Mouse (Mus musculus) retina, embryonic 14.5 days (tissue): Measurements from ENCODE around the gene Myl7.

ENCODE experiments used
- DNase-seq: peaks from one replicate; pipeline ENCODE4 v3.0.0-alpha.2; 2015; ENCODE audit warnings: low spot score

Gene Myl7

DNA sequence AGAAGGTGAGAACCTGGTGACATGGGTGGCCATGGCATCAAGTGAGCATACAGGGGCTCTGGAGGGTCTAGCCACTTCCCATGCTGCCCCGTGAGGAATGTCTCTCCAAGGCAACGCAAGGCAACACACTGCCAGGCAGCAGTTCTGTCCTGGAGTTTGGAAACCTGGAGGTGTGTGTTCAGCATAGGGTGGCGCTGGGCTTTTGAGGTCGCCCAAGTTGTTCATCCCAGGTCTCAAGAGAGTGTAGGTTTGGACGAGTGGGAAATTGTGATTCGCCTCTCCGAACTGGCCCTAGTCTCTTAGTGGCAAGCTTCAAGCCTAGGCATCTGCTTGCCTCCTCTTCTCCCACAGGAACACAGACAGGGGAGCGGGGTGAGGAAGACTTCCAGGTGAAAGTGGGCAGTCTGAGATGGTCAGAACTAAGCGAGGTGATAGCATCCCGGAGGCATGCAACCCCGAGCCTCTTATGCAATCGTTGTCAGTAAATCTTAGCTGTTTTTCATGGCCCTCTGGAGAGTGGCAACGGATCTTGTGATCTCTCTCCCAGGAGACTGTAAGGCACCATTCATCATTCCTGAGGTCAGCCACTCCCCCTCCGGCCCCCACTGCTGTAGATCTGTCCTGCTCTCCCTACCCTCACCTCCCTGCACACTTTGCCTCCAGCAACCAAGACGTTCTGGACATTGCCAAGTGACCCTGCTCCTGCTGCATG is 36.0 kb downstream of the Myl7 start:
- no peak for DNase-seq

DNA sequence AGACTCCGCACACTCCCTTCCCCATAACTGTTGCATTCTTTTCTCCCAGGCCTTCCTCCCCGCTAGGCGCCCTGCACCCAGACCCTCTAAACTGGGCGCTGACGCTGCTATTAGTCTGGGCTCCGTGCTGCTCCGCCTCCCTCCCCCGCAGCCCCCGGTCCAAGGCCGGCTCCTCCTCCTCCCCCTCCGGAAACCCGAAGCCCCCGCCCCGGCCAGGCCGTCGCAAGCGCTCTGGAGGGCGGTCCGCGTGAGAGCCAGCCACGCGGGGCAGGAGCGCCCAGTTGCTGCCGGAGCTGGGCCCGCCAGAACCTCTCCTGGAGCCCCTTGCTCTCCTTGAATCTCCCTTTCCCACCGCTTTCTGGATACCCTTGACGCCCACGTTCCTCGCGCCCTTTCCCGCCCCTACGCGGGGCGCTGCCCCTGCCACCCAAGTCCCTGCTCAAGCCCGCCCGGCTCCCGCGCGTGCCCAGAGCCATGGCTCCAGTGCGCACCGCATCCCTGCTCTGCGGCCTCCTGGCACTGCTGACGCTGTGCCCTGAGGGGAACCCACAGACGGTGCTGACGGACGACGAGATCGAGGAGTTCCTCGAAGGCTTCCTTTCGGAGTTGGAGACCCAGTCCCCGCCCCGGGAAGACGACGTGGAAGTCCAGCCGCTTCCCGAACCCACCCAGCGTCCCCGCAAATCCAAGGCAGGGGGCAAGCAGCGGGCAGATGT is 36.7 kb downstream of the Myl7 start, which contains the start of gene Aebp1:
Gene Aebp1, plus strand, starts transcription at position 270 of the 716 bp plus-strand sequence.
- peak; percentile 30 for DNase-seq

GRCm38 (mm10) chr11:5860639-5861038 is 37.9 kb downstream of the Myl7 start:
- DNase-seq = no peak

DNA sequence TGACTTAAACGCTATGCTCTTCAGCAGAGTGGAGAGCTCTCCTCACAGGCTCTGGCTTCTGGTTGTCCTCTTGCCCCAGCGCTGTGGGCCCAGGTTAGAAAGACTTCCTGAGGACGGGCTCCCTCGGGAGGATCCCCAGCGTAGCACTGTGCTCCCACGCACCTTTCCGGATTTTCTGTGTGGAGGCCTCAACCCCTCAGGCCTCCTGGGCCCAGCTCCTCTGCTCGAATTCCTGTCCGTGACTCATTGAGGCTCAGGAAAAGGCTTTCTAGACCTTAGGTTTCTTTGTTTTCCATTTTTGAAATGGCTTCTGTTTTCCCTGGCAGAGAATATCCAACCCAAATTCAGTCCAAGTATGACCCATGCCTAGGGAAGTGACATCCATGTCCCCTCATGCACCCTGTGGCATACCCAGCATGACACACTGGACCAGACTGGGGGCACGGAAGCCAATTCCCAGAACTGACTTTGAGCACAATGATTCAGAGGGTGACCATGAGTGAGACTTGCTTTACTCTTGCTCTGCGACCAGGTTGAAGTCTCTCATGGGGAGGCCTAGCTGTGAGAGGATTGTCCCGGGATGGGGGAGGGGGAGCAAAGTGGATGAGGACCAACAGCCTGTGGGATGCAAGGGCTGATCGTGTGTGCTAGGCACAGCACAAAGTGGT is 38.6 kb downstream of the Myl7 start:
- no peak for DNase-seq

DNA sequence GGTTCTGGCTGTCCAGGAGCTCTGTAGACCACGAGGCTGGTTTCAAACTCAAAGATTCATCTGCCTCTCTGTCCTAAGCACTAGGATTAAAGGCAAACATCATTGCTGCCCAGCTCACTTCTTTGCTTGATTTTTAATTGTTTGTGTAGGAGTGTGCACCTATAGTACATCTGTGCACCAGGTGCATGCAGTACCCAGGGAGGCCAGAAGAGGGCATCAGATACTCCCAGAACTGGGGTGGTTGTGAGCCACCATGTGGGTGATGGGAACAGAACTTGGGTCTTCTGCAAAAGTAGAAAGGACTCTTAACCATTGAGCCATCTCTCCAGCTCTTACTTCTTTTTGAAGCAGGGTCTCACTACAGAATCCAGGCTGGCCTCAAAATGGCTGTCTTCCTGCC is 39.9 kb downstream of the Myl7 start:
- DNase-seq = no peak

DNA sequence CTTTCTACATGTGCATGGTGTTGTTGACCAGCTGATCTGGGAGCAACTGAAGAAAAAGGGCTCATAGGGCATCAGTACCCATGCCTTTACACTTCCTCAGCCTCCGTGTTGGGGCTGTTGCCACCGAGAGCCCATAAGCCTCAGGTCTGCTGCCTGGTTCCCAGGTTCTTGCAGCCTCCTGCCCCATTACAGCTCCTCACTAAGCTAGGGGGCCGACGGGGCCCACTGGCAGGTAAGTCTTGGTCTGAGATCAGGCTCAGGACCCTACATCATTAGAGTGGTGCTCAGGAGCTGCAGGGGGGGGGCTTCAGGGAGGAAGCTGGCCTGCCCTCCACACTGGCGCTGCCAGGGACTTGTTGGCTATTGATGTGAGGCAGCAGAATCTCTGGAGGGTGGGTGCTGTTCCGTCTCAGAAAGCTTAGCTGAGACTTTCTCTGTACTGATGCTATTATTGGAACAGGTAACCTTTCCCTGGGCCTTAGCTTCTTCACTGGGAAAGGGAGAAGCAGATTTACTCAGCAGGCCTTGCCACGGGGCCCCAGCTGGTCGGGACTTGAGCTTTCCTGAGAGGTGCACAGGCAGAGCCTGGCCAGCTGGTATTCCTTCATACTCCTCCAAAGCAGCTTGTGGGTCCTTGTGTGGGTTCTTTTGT is 42.0 kb downstream of the Myl7 start:
- no peak for DNase-seq

DNA sequence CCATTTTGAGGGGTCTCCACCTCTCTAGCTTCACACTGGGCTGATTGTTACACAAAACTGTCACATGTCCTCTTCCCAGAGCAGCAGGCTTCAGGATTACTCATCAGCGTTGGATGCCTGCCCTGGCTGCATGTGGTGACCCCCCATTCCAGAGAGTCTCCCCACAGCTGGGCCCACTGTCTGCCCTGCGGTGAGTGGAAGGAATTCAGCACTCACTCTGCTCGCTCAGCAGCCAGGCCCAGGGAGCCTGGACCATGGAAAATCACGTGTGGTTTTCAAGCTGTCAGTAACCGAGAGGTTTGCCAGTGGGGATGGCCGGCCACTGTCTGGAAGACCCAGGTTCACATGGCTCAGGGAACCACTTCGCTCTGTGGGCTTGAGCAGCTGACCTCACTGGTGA is 42.7 kb downstream of the Myl7 start:
- DNase-seq = no peak

DNA sequence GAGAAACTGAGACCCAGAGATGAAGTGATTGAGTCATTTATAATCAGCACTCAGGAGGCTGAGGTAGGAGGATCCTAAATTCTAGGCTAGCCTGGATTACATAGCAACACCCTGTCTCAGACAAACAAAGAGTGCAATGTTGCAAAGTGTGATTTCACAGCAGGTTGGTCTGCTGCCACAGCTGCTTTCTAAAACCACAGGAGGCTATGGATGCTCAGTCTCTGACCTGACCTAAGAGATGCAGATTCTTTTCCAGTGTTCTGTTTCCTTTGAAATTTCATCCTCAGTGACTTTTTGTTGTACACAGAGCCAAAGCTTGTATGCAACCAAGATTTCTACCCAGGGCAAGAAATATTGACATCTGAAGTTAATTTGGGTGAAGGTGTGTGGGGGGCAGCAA is 43.1 kb downstream of the Myl7 start:
- no peak for DNase-seq

DNA sequence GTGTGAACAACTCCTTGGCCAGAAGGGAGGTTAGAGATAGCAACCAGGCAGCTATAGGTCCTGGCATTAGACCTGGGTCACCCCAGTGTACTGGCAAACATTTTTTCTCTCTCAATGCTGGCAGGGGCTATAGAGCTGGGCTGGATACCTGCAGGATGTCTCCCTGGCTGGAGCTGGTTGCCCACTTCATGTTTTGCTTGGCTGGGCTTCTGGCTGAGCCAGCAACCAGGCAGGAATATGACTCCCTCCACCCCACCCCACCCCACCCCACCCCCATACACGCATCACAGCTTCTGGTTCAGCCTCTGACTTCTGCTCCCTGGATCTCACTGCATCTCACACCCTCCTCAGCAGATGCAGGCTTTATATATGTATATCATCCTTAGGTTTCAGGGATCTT is 46.3 kb downstream of the Myl7 start:
- no peak for DNase-seq

DNA sequence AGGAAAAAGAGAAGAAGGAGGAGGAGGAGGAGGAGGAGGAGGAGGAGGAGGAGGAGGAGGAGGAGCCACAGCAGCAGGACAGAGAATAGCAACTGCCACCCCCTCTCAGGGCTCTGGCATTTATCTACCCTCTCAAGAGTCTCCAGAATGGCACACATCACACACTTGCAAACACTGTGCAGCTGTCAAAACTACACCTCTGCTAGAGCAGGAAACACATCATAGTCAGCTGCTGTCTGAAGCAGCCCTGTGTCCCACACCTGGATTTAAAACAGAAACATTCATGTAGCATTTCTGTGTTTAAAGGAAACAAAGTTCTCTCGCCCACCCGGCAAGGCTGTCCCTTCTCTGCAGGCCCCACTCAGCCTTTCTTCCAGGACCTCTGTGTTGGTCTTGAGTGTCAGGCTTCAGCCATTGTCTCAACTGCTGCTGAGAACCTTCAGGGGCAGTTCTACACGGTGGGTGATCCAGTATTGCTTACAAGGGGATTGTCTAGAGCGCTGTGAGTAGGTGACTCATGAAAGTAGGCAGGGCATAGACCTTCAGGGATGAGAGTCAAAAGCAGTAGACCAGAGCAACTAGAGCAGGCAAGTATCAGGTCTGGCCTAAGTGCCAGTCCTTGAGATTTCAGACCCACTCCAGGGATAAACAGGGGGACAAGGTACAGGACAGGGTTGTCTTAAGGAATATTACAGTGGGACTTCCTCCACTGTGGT is 47.4 kb downstream of the Myl7 start:
- DNase-seq = no peak

- no peak for DNase-seq
Observed at GRCm38 (mm10) chr11:5850452-5850851, 48.1 kb downstream of the Myl7 start.

GRCm38 (mm10) chr11:5849316-5849715 is 49.3 kb downstream of the Myl7 start:
- DNase-seq = no peak

DNA sequence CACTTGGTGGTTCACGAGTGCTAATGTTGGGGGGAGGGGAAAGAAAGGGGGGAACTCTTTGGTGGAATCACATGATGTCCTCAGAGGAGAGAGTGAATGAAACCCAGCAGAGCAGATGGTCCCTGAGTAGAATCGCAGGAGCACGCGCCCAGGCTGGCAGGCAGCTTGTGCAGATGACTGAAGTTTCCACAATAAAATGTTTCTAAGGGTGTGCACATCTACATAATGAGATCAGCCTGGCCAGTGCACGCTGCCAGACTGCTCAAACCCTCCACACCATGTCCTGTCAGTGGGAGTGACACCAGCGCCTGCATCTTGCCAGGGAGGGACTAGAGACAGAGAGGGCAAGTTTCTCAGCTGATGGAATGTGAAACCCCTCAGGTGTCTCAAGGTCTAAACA is 49.8 kb downstream of the Myl7 start:
- DNase-seq = no peak

DNA sequence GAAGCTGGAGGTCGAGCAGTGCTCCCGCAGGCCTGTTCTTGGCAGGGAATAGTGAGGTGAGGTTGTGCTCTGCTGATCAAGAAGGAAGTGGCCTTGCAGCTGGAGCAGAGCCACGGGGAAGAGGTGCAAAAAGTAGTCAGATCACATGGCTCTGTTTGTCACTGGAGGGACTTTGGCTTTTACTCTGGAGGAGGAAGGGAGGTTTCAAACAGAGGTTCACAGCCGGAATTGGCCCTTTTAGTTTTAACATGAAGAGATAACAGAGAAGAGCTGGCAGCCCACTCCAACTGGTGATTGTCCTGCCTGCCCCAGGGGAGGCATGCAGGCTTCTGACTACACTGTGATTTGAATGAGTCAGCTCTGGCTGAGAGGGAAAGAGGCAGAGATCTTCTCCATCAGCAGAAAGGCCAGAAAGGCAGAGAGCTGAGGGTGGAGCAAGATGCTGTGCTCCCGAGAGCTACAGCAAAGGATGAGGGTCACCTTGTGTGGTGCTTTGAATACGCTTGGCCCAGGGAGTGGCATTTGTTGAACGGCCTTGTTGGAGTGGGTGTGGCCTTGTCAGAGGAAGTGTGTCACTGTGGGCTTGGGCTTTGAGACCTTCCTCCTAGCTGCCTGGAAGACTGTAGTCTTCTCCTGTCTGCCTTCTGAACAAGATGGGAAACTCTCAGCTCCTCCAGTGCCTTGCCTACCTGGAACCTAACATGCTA is 51.8 kb downstream of the Myl7 start:
- no peak for DNase-seq
